Mouse (Mus musculus): ENCODE results near the gene Bbox1. TPM values are rescaled to one million over a fixed set of nuclear protein-coding genes. Genes with fewer than 3 reads are reported as not detected.

The Bbox1 gene
- polyA plus RNA-seq, 1 experiment from 2014 or later: 0.30 TPM

DNA sequence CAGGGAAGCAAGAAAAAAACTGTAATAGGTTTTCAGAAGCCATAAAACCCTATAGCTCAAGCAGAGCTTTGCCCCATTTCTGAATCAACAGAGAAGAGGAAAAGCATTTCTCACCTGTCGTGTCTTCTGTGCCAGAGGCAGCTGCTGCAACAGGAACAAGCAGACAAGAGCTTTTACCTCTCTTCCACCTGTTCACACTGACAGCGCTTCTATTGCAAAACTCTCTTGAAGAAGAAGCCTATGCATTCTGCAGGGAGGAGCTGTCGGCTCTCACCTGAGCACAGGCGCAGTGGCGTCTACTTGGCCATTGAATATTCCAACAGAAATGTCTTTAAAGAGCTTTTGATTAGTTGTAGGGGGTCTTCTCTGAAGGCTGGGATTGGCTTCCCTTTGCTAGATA is 286 bp downstream of the Bbox1 start:
- WGBS: 81% methylated on average over 5 of the region's 5 CpGs
- no peaks in the 10 kb centered on the region for H3K4me1 ChIP-seq (replicated peaks; ENCODE audit: control insufficient read depth, insufficient read depth)
- DNase-seq (ENCODE audit: low spot score) (no peak), ATAC-seq (ENCODE audit: low FRiP score, low TSS enrichment) (no peak)
- H3K4me2 ChIP-seq (replicated peaks; ENCODE audit: low read depth): no peak overlapping the region
- no peak overlapping the region for H3K9ac ChIP-seq (ENCODE audit: low read length)
- no peak overlapping the region for H3K4me3 ChIP-seq (ENCODE audit: low read depth, low read length)
- H3K36me3 ChIP-seq (ENCODE audit: control insufficient read depth, insufficient read depth, low read length): no peaks in the 10 kb centered on the region
- no peaks in the 10 kb centered on the region for H3K27me3 ChIP-seq (ENCODE audit: control insufficient read depth, insufficient read depth, low read length)
- no peaks in the 10 kb centered on the region for H3K9me3 ChIP-seq (ENCODE audit: control insufficient read depth, low read length)
- TF ChIP-seq EP300 (optimal IDR thresholded peaks at IDR 0.05) (no peak), CTCF (IDR thresholded peaks at IDR 0.05; ENCODE audit: low read depth) (no peak)
- no peak overlapping the region for H3K27ac ChIP-seq (replicated peaks)

DNA sequence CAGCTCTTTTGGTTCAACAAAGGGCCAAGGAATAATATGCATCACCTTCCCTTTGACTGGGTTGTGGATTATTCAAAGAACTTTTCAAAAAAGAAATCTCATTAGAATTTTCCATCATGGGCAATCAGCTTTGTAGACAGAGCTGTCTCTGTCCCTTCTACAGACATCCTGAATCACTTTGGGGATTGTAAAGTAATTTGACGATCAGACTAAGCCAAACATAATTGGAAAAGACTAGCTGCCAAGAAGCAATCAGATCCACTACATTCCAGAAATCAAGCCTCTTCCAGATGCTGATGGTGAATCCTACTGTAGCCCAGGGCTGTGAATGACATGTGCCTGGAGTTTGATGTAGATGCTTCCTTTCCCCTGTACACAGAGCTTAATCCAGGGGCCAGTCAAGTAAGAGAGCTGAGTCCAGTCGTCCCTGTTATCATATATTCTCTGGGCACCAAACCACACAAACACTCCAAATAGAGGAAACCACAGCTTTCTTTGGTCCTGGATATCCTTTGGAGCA is 995 bp downstream of the Bbox1 start:
- TF ChIP-seq EP300 (optimal IDR thresholded peaks at IDR 0.05): no peak
- TF ChIP-seq CTCF (IDR thresholded peaks at IDR 0.05; ENCODE audit: low read depth): no peak
- ATAC-seq (ENCODE audit: low FRiP score, low TSS enrichment) (no peak), DNase-seq (ENCODE audit: low spot score) (no peak)
- Histone ChIP-seq H3K9me3 (ENCODE audit: control insufficient read depth, low read length) (no peaks in the 10 kb centered on the region), H3K4me1 (replicated peaks; ENCODE audit: control insufficient read depth, insufficient read depth) (no peaks in the 10 kb centered on the region), H3K4me2 (replicated peaks; ENCODE audit: low read depth) (no peak overlapping the region), H3K27ac (replicated peaks) (no peak overlapping the region), H3K9ac (ENCODE audit: low read length) (no peak overlapping the region), H3K27me3 (ENCODE audit: control insufficient read depth, insufficient read depth, low read length) (no peaks in the 10 kb centered on the region), H3K36me3 (ENCODE audit: control insufficient read depth, insufficient read depth, low read length) (no peaks in the 10 kb centered on the region), H3K4me3 (ENCODE audit: low read depth, low read length) (no peak overlapping the region)
- WGBS: 54% methylated on average over 2 of the region's 2 CpGs

DNA sequence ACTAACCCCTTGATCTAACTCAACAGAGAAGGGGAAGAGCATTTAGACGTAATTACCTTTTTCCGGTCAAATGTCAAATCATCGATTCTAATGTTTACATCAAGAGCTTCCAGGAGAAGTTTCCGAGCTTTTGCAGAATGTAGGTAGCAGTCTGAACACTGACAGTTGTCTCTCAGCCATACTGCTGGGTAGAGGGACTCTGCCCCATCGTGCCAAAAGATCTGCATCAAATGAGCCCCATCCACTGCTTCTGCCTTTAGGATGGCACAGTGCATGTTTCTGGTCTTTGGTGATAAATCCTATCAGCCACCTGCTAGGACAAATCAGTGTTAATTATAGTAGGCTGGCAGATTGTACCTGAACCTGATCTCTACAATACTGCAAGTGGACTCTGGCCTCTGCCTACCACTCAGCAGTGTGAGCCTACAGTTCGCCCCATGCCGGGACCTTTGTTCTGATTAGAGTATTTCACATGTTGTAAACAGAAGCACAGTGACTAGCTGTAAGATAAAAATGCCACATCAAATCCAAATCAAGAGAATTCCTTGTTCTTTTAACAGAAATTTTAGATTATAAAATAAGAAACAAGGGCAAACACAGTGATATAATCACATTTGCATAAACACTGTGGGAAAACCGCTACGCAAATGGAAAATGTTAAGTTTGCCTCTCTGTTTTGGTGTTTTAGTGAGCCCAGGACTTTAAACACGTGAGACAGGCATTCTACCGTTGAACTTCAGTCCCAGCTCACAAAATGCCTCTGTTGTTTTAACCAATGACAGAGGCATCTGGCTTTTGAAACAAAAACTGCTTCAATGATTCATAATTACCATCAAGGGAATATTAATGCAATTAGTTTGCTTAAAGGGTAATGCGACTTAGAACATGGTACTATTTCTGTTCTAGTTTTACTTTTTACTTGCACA is 8.7 kb downstream of the Bbox1 start:
- no peak for DNase-seq (ENCODE audit: low spot score)
- no peak overlapping the region for H3K27ac ChIP-seq (replicated peaks)
- no peaks in the 10 kb centered on the region for H3K9me3 ChIP-seq (ENCODE audit: control insufficient read depth, low read length)
- H3K27me3 ChIP-seq (ENCODE audit: control insufficient read depth, insufficient read depth, low read length): no peaks in the 10 kb centered on the region
- H3K4me2 ChIP-seq (replicated peaks; ENCODE audit: low read depth): no peak overlapping the region
- H3K4me3 ChIP-seq (ENCODE audit: low read depth, low read length): no peak overlapping the region
- no peak; the same call in 1 of the 2 replicates for ATAC-seq (ENCODE audit: low FRiP score, low TSS enrichment)
- no peak overlapping the region for H3K9ac ChIP-seq (ENCODE audit: low read length)
- TF ChIP-seq CTCF (IDR thresholded peaks at IDR 0.05; ENCODE audit: low read depth) (no peak), EP300 (optimal IDR thresholded peaks at IDR 0.05) (no peak)
- no peaks in the 10 kb centered on the region for H3K36me3 ChIP-seq (ENCODE audit: control insufficient read depth, insufficient read depth, low read length)
- 63% methylated on average over 12 of the region's 12 CpGs for WGBS
- H3K4me1 ChIP-seq (replicated peaks; ENCODE audit: control insufficient read depth, insufficient read depth): no peaks in the 10 kb centered on the region

DNA sequence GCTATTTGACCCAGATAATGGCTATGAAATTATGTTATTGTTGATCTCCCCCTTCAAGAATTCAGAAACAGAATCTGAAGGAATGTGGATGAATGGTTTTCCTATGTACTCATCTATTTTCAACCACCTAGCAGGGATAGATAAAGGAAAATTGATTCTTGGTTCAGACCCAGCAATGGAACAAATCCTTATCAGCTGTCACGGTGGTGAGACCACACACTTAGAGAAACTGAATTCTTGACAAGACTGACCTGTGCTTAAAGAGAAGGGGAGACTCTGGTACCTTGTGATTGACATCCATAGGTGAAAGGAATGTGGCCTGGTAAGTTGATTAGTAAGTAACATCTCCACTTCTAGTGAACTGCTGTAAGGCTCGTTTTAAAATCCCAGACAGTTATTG is 12.1 kb downstream of the Bbox1 start:
- 17% methylated on average over 2 of the region's 2 CpGs for WGBS
- ATAC-seq (ENCODE audit: low FRiP score, low TSS enrichment): no peak

DNA sequence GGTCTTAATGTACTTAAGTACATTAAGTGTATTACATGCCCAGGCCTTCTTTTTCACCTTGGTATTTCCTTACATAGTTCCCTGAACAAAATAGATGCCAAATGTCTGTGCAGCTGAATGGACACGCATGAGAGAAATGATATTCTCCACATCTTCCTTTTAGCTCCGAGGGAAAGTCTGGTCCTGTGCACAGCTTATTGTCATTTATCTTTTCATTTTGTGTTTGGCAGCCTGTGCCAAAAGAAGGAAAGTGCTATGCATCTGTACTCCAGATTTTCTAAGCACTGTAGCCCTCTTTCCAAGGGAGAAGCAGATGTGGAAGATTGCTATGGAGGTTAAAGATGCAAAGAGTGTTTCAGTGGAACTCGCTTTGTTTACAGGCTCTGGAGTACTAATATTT is 13.0 kb downstream of the Bbox1 start:
- Histone ChIP-seq H3K4me1 (replicated peaks; ENCODE audit: control insufficient read depth, insufficient read depth) (no peaks in the 10 kb centered on the region), H3K4me2 (replicated peaks; ENCODE audit: low read depth) (no peak overlapping the region), H3K9me3 (ENCODE audit: control insufficient read depth, low read length) (no peaks in the 10 kb centered on the region), H3K27me3 (ENCODE audit: control insufficient read depth, insufficient read depth, low read length) (no peaks in the 10 kb centered on the region), H3K4me3 (ENCODE audit: low read depth, low read length) (no peak overlapping the region), H3K27ac (replicated peaks) (no peak overlapping the region), H3K36me3 (ENCODE audit: control insufficient read depth, insufficient read depth, low read length) (no peaks in the 10 kb centered on the region), H3K9ac (ENCODE audit: low read length) (no peak overlapping the region)
- WGBS: 30% methylated on average over 3 of the region's 3 CpGs
- no peak for ATAC-seq (ENCODE audit: low FRiP score, low TSS enrichment)
- TF ChIP-seq EP300 (optimal IDR thresholded peaks at IDR 0.05) (no peak), CTCF (IDR thresholded peaks at IDR 0.05; ENCODE audit: low read depth) (no peak)
- DNase-seq (ENCODE audit: low spot score): no peak

More for the DNA sequence above, 12.1 kb downstream of the Bbox1 start:
- H3K4me2 ChIP-seq (replicated peaks; ENCODE audit: low read depth): no peak overlapping the region
- no peaks in the 10 kb centered on the region for H3K36me3 ChIP-seq (ENCODE audit: control insufficient read depth, insufficient read depth, low read length)
- no peak for DNase-seq (ENCODE audit: low spot score)
- H3K4me1 ChIP-seq (replicated peaks; ENCODE audit: control insufficient read depth, insufficient read depth): no peaks in the 10 kb centered on the region
- H3K27ac ChIP-seq (replicated peaks): no peak overlapping the region
- no peaks in the 10 kb centered on the region for H3K27me3 ChIP-seq (ENCODE audit: control insufficient read depth, insufficient read depth, low read length)
- H3K9me3 ChIP-seq (ENCODE audit: control insufficient read depth, low read length): no peaks in the 10 kb centered on the region
- H3K4me3 ChIP-seq (ENCODE audit: low read depth, low read length): no peak overlapping the region
- TF ChIP-seq CTCF (IDR thresholded peaks at IDR 0.05; ENCODE audit: low read depth): no peak
- TF ChIP-seq EP300 (optimal IDR thresholded peaks at IDR 0.05): no peak
- no peak overlapping the region for H3K9ac ChIP-seq (ENCODE audit: low read length)

DNA sequence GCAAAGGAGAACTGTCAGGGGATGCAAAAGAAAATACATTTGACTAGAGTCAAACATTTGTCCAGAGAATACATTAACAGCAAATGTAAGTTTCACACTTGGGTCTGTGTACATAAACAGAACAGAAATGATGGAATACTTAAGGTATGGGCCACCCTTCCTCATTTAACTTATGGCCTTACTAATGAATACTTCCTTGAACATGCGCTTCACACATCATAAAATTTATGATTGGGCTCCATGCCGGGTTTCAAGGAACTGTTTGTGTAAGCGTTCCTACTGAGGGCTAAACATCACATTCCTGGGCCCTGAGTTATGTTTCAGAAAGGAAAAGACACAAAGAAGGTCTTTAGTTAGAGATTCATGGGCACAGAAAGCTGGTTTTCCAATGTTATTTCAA is 19.4 kb downstream of the Bbox1 start:
- no peak for ATAC-seq (ENCODE audit: low FRiP score, low TSS enrichment)
- no peak overlapping the region for H3K27ac ChIP-seq (replicated peaks)
- DNase-seq (ENCODE audit: low spot score): no peak

More for the DNA sequence above, 19.4 kb downstream of the Bbox1 start:
- H3K36me3 ChIP-seq (ENCODE audit: control insufficient read depth, insufficient read depth, low read length): no peaks in the 10 kb centered on the region
- H3K4me3 ChIP-seq (ENCODE audit: low read depth, low read length): no peak overlapping the region
- no peaks in the 10 kb centered on the region for H3K4me1 ChIP-seq (replicated peaks; ENCODE audit: control insufficient read depth, insufficient read depth)
- H3K9me3 ChIP-seq (ENCODE audit: control insufficient read depth, low read length): no peaks in the 10 kb centered on the region
- WGBS: 29% methylated on average over 3 of the region's 3 CpGs
- H3K4me2 ChIP-seq (replicated peaks; ENCODE audit: low read depth): no peak overlapping the region
- TF ChIP-seq EP300 (optimal IDR thresholded peaks at IDR 0.05) (no peak), CTCF (IDR thresholded peaks at IDR 0.05; ENCODE audit: low read depth) (no peak)
- no peak overlapping the region for H3K9ac ChIP-seq (ENCODE audit: low read length)
- H3K27me3 ChIP-seq (ENCODE audit: control insufficient read depth, insufficient read depth, low read length): no peaks in the 10 kb centered on the region

Data from stomach, postnatal 0 days (tissue).